Mouse (Mus musculus) lung, postnatal 0 days (tissue): ENCODE data around the gene Smad1. TPM values are rescaled to one million over a fixed set of nuclear protein-coding genes. Genes with fewer than 3 reads are reported as not detected.
A peak's percentile ranks its signal among the peaks of the same experiment; 100 is the strongest.

Source experiments
- ATAC-seq: fragments of 200-750 bp; cut with Nextera tagmentation; 2 replicates; pipeline ENCODE4 v1.8.0; 2017; ENCODE audit warnings: moderate library complexity
- DNase-seq: peaks from one replicate; pipeline ENCODE4 v3.0.0-alpha.2; 2016; ENCODE audit warnings: low spot score
- H3K27ac ChIP-seq: fragments of 300-500 bp; sonication (generic); 2 replicates; pipeline ENCODE4 v1.5.1; 2014; ENCODE audit warnings: antibody characterized with exemption, mild to moderate bottlenecking, low read length, mixed read lengths
- H3K27me3 ChIP-seq: fragments of 300-500 bp; sonication (generic); replicated peaks from 2 replicates; pipeline ENCODE4 v1.6.1; 2014; ENCODE audit warnings: low read length, mixed read lengths; ENCODE audit not compliant: insufficient read depth
- H3K36me3 ChIP-seq: fragments of 300-500 bp; sonication (generic); 2 replicates; pipeline ENCODE4 v1.6.1; 2014; ENCODE audit warnings: low read length, mixed read lengths; ENCODE audit not compliant: insufficient read depth
- H3K4me1 ChIP-seq: fragments of 300-500 bp; sonication (generic); 2 replicates; pipeline ENCODE4 v1.6.1; 2014; ENCODE audit warnings: antibody characterized with exemption, low read depth, low read length, mixed read lengths; ENCODE audit not compliant: insufficient read depth
- H3K4me2 ChIP-seq: fragments of 300-500 bp; sonication (generic); replicated peaks from 2 replicates; pipeline ENCODE4 v1.6.1; 2014; ENCODE audit warnings: low read depth, mild to moderate bottlenecking, low read length, moderate library complexity, mixed read lengths
- H3K4me3 ChIP-seq: fragments of 300-500 bp; sonication (generic); 2 replicates; pipeline ENCODE4 v1.5.1; 2014; ENCODE audit warnings: low read depth, low read length
- H3K9ac ChIP-seq: fragments of 300-500 bp; sonication (generic); replicated peaks from 2 replicates; pipeline ENCODE4 v1.6.1; 2014; ENCODE audit warnings: low read depth, mild to moderate bottlenecking
- H3K9me3 ChIP-seq: fragments of 300-500 bp; sonication (generic); 2 replicates; pipeline ENCODE4 v1.6.1; 2016; ENCODE audit warnings: low read length, mixed read lengths
- CTCF ChIP-seq: IDR thresholded peaks from 2 replicates; pipeline ENCODE4 v1.5.1; 2016; ENCODE audit warnings: antibody characterized with exemption, mild to moderate bottlenecking
- EP300 ChIP-seq: IDR thresholded peaks from 2 replicates; pipeline ENCODE4 v1.6.1; 2016; ENCODE audit warnings: antibody characterized with exemption, mild to moderate bottlenecking, control low read depth
- WGBS: fragments of 180-500 bp; shearing (Covaris S2); extraction: QIAGEN DNeasy Blood & Tissue Kit; methylation state at CpG from one replicate; pipeline ENCODE4 v1.1.7; 2014; 5-methylcytosine and 5-hydroxymethylcytosine counted together
- polyA plus RNA-seq: library from polyadenylated mRNA; unstranded; fragments of >200 nt; fragmentation: Nextera tagmentation; extraction: Ambion mirVana; gene quantifications from 2 replicates; pipeline ENCODE4 v1.2.1, GENCODE M21; 2015

Gene Smad1
- polyA plus RNA-seq, 1 experiment from 2014 or later, result 23.0 TPM

- DNase-seq (no peak), ATAC-seq (no peak)
- Histone ChIP-seq H3K27me3 (no peaks in the 10 kb centered on the region), H3K36me3 (no peaks in the 10 kb centered on the region), H3K4me3 (no peak overlapping the region), H3K27ac (no peak overlapping the region), H3K9ac (no peak overlapping the region), H3K9me3 (no peaks in the 10 kb centered on the region), H3K4me1 (peaks cover 13% of the 10 kb centered on the region; the same call in 1 of the 2 replicates), H3K4me2 (no peak overlapping the region)
- TF ChIP-seq CTCF, result no peak
- no peak for TF ChIP-seq EP300
- WGBS, result 45% methylated on average over 5 of the region's 5 CpGs
Observed at GRCm38 (mm10) chr8:79375775-79376123, 23.6 kb downstream of the Smad1 start.

- no peaks in the 10 kb centered on the region for H3K9me3 ChIP-seq
- ATAC-seq (no peak), DNase-seq (no peak)
- H3K27me3 ChIP-seq, result no peaks in the 10 kb centered on the region
- peak overlapping the region; percentile 58 for H3K27ac ChIP-seq
- peaks cover 13% of the 10 kb centered on the region; the same call in 1 of the 2 replicates for H3K4me1 ChIP-seq
- H3K36me3 ChIP-seq, result peaks cover 1% of the 10 kb centered on the region; the same call in 1 of the 2 replicates
- peak overlapping the region; percentile 25 for H3K4me2 ChIP-seq
- H3K4me3 ChIP-seq, result no peak overlapping the region
- WGBS, result 42% methylated on average over 13 of the region's 13 CpGs
- no peak overlapping the region for H3K9ac ChIP-seq
- TF ChIP-seq CTCF (no peak), EP300 (0 out of 2 replicates have a peak, but pooled peaks have one; percentile 31)
Observed at GRCm38 (mm10) chr8:79375074-79375774, 24.1 kb downstream of the Smad1 start.

GRCm38 (mm10) chr8:79374410-79374809 is 24.9 kb downstream of the Smad1 start:
- Histone ChIP-seq H3K9me3 (no peaks in the 10 kb centered on the region), H3K4me2 (peak overlapping the region; percentile 25), H3K9ac (no peak overlapping the region), H3K4me3 (no peak overlapping the region), H3K4me1 (peaks cover 13% of the 10 kb centered on the region; the same call in 1 of the 2 replicates), H3K27me3 (no peaks in the 10 kb centered on the region), H3K36me3 (peaks cover 10% of the 10 kb centered on the region; the same call in 1 of the 2 replicates), H3K27ac (no peak overlapping the region)
- DNase-seq, result no peak
- no peak for TF ChIP-seq EP300
- no peak for TF ChIP-seq CTCF
- peak; percentile 57; the same call in 1 of the 2 replicates for ATAC-seq
- WGBS, result 29% methylated on average over 5 of the region's 5 CpGs

- ATAC-seq, result no peak
- no peak overlapping the region for H3K4me2 ChIP-seq
- H3K36me3 ChIP-seq, result peaks cover 13% of the 10 kb centered on the region; the same call in 1 of the 2 replicates
- H3K9me3 ChIP-seq, result no peaks in the 10 kb centered on the region
- peaks cover 13% of the 10 kb centered on the region; the same call in 1 of the 2 replicates for H3K4me1 ChIP-seq
- H3K4me3 ChIP-seq, result no peak overlapping the region
- no peak overlapping the region for H3K9ac ChIP-seq
- no peak for TF ChIP-seq EP300
- no peak for TF ChIP-seq CTCF
- H3K27me3 ChIP-seq, result no peaks in the 10 kb centered on the region
- no peak overlapping the region for H3K27ac ChIP-seq
- 85% methylated on average over 6 of the region's 6 CpGs for WGBS
- DNase-seq, result no peak
Observed at GRCm38 (mm10) chr8:79373563-79373962, 25.8 kb downstream of the Smad1 start.

GRCm38 (mm10) chr8:79372960-79373359 is 26.4 kb downstream of the Smad1 start:
- TF ChIP-seq EP300, result no peak
- H3K4me1 ChIP-seq, result peaks cover 13% of the 10 kb centered on the region; the same call in 1 of the 2 replicates
- WGBS, result 66% methylated on average over 8 of the region's 8 CpGs
- no peaks in the 10 kb centered on the region for H3K9me3 ChIP-seq
- H3K27me3 ChIP-seq, result no peaks in the 10 kb centered on the region
- no peak overlapping the region for H3K9ac ChIP-seq
- ATAC-seq (no peak), DNase-seq (no peak)
- H3K4me3 ChIP-seq, result no peak overlapping the region
- no peak overlapping the region for H3K4me2 ChIP-seq
- peaks cover 13% of the 10 kb centered on the region; the same call in 1 of the 2 replicates for H3K36me3 ChIP-seq
- H3K27ac ChIP-seq, result no peak overlapping the region

- Histone ChIP-seq H3K9me3 (no peaks in the 10 kb centered on the region), H3K4me1 (peaks cover 13% of the 10 kb centered on the region; the same call in 1 of the 2 replicates), H3K27me3 (no peaks in the 10 kb centered on the region), H3K4me3 (no peak overlapping the region), H3K36me3 (peaks cover 13% of the 10 kb centered on the region; the same call in 1 of the 2 replicates), H3K4me2 (no peak overlapping the region), H3K27ac (no peak overlapping the region), H3K9ac (no peak overlapping the region)
- TF ChIP-seq EP300, result no peak
- no peak for TF ChIP-seq CTCF
- ATAC-seq, result peak; percentile 40
- no peak for DNase-seq
- 48% methylated on average over 9 of the region's 9 CpGs for WGBS
Observed at GRCm38 (mm10) chr8:79372521-79372920, 26.8 kb downstream of the Smad1 start.
